Mouse (Mus musculus): ENCODE results near the gene BC024063. TPM values are rescaled to one million over a fixed set of nuclear protein-coding genes. Genes with fewer than 3 reads are reported as not detected.

The BC024063 gene
- total and polyA plus RNA-seq, 3 experiments = 2.6 to 9.6 (median 2.8) TPM

GRCm38 (mm10) chr10:82046603-82047002 is 36.5 kb upstream of the BC024063 start:
- Histone ChIP-seq H3K27me3 (replicated peaks) (no peaks in the 10 kb centered on the region), H3K4me3 (replicated peaks in 1 of 3; ENCODE audit: low read depth in 2 of 3, low read length in 2 of 3, poor library complexity in 1 of 3) (no peak overlapping the region), H3K79me2 (replicated peaks; ENCODE audit: control insufficient read depth, extremely low read depth, insufficient read depth, poor library complexity, severe bottlenecking) (peaks cover 12% of the 10 kb centered on the region; the same call in 1 of the 2 replicates), H3K36me3 (replicated peaks in 1 of 2; ENCODE audit: control insufficient read depth in 1 of 2, insufficient read depth in 1 of 2, low read length in 1 of 2) (peaks cover 0 to 3% of the 10 kb centered on the region in 2 experiments), H3K27ac (ENCODE audit: insufficient read depth, low read depth) (no peak overlapping the region), H3K4me2 (ENCODE audit: insufficient read depth, low read depth, poor library complexity, severe bottlenecking) (no peak overlapping the region), H3K9me3 (replicated peaks; ENCODE audit: low read length) (peaks cover 12% of the 10 kb centered on the region), H3K9ac (ENCODE audit: insufficient read depth, low read depth) (no peak overlapping the region), H3K4me1 (ENCODE audit: control insufficient read depth in 1 of 2, insufficient read depth in 2 of 2) (peaks cover 0 to 11% of the 10 kb centered on the region in 2 experiments; a peak in 2 of 4 replicates)
- TF ChIP-seq RAD21 (IDR thresholded peaks at IDR 0.05; ENCODE audit: low read depth, low read length) = peak; percentile 36
- TF ChIP-seq CTCF (conservative IDR thresholded peaks at IDR 0.05 in 1 of 2, IDR thresholded peaks at IDR 0.05 in 1 of 2; ENCODE audit: low read depth in 2 of 2, low read length in 2 of 2) = peak in 1 of 2 experiments; percentile 40; a peak in 2 of 4 replicates
- peak; percentile 32 for TF ChIP-seq SMC3 (IDR thresholded peaks at IDR 0.05; ENCODE audit: low read depth, low read length)
- no peak for TF ChIP-seq EP300 (IDR thresholded peaks at IDR 0.05; ENCODE audit: low read length)
- dilution Hi-C loops (cut with MboI; ENCODE audit: extremely low pct_ligation_motif_present, extremely low pct_unique_long_range_greater_than_20kb, low sequenced_read_pairs) = no loop called here
- peak; percentile 4 for DNase-seq (ENCODE audit: extremely low read depth)
- in situ Hi-C loops (cut with MboI; ENCODE audit: low pct_ligation_motif_present, low pct_unique_long_range_greater_than_20kb, low sequenced_read_pairs) = no loop called here

- Histone ChIP-seq H3K4me1 (ENCODE audit: control insufficient read depth in 1 of 2, insufficient read depth in 2 of 2) (peaks cover 0 to 11% of the 10 kb centered on the region in 2 experiments; a peak in 2 of 4 replicates), H3K36me3 (replicated peaks in 1 of 2; ENCODE audit: control insufficient read depth in 1 of 2, insufficient read depth in 1 of 2, low read length in 1 of 2) (peaks cover 0 to 15% of the 10 kb centered on the region in 2 experiments), H3K27ac (ENCODE audit: insufficient read depth, low read depth) (peak within 1 kb of the TSS; percentile 80), H3K4me2 (ENCODE audit: insufficient read depth, low read depth, poor library complexity, severe bottlenecking) (peak within 1 kb of the TSS; percentile 78), H3K9me3 (replicated peaks; ENCODE audit: low read length) (peaks cover 24% of the 10 kb centered on the region), H3K79me2 (replicated peaks; ENCODE audit: control insufficient read depth, extremely low read depth, insufficient read depth, poor library complexity, severe bottlenecking) (peaks cover 12% of the 10 kb centered on the region; the same call in 1 of the 2 replicates), H3K4me3 (replicated peaks in 1 of 3; ENCODE audit: low read depth in 2 of 3, low read length in 2 of 3, poor library complexity in 1 of 3) (peak within 1 kb of the TSS; percentile 63 to 77 (median 68)), H3K9ac (ENCODE audit: insufficient read depth, low read depth) (peak within 1 kb of the TSS; percentile 84), H3K27me3 (replicated peaks) (no peaks in the 10 kb centered on the region)
- dilution Hi-C loops (cut with MboI; ENCODE audit: extremely low pct_ligation_motif_present, extremely low pct_unique_long_range_greater_than_20kb, low sequenced_read_pairs) = no loop called here
- in situ Hi-C loops (cut with MboI; ENCODE audit: low pct_ligation_motif_present, low pct_unique_long_range_greater_than_20kb, low sequenced_read_pairs) = no loop called here
- DNase-seq (ENCODE audit: extremely low read depth) = peak; percentile 97
- TF ChIP-seq HCFC1 (IDR thresholded peaks at IDR 0.05; ENCODE audit: low read depth, low read length) (peak; percentile 71), SMC3 (IDR thresholded peaks at IDR 0.05; ENCODE audit: low read depth, low read length) (no peak), ZC3H11A (IDR thresholded peaks at IDR 0.05; ENCODE audit: low read depth, low read length) (no peak), TCF12 (IDR thresholded peaks at IDR 0.05; ENCODE audit: low read depth, low read length) (peak; percentile 77), PAX5 (IDR thresholded peaks at IDR 0.05; ENCODE audit: low read length) (no peak), JUN (IDR thresholded peaks at IDR 0.05; ENCODE audit: insufficient read depth, low read depth, low read length) (no peak), CTCF (conservative IDR thresholded peaks at IDR 0.05 in 1 of 2, IDR thresholded peaks at IDR 0.05 in 1 of 2; ENCODE audit: low read depth in 2 of 2, low read length in 2 of 2) (no peak), BHLHE40 (IDR thresholded peaks at IDR 0.05; ENCODE audit: low read depth, low read length) (no peak), NELFE (IDR thresholded peaks at IDR 0.05; ENCODE audit: low read depth, low read length) (peak; percentile 87), MEF2A (IDR thresholded peaks at IDR 0.05; ENCODE audit: borderline replicate concordance, low read depth, low read length) (0 out of 2 replicates have a peak, but pooled peaks have one; percentile 30), EP300 (IDR thresholded peaks at IDR 0.05; ENCODE audit: low read length) (no peak), MAX (IDR thresholded peaks at IDR 0.05; ENCODE audit: low read length) (peak; percentile 39; the same call in 1 of the 2 replicates), POLR2AphosphoS2 (IDR thresholded peaks at IDR 0.05; ENCODE audit: low read depth, low read length) (peak; percentile 91), POLR2A (IDR thresholded peaks at IDR 0.05; ENCODE audit: low read depth, low read length) (peak; percentile 94), SIN3A (IDR thresholded peaks at IDR 0.05; ENCODE audit: low read length) (peak; percentile 75), ELF1 (IDR thresholded peaks at IDR 0.05; ENCODE audit: low read depth, low read length) (peak; percentile 82), ZKSCAN1 (IDR thresholded peaks at IDR 0.05; ENCODE audit: borderline replicate concordance, low read depth, low read length) (no peak), TBP (conservative IDR thresholded peaks at IDR 0.05; ENCODE audit: low read depth, low read length) (peak; percentile 88), CHD2 (IDR thresholded peaks at IDR 0.05; ENCODE audit: low read length) (peak; percentile 61), E2F4 (IDR thresholded peaks at IDR 0.05; ENCODE audit: insufficient replicate concordance, low read depth, low read length) (no peak), MAFK (IDR thresholded peaks at IDR 0.05; ENCODE audit: insufficient replicate concordance, low read length) (no peak), UBTF (IDR thresholded peaks at IDR 0.05; ENCODE audit: low read depth, low read length) (no peak), USF2 (conservative IDR thresholded peaks at IDR 0.05; ENCODE audit: low read depth, low read length) (no peak), NRF1 (IDR thresholded peaks at IDR 0.05; ENCODE audit: low read depth, low read length) (peak; percentile 94), ETS1 (conservative IDR thresholded peaks at IDR 0.05; ENCODE audit: low read depth, low read length) (no peak; the same call in 1 of the 2 replicates), IRF4 (IDR thresholded peaks at IDR 0.05; ENCODE audit: low read depth, low read length) (peak; percentile 49), MYC (IDR thresholded peaks at IDR 0.05; ENCODE audit: low read depth, low read length) (peak; percentile 10; the same call in 1 of the 2 replicates), RCOR1 (conservative IDR thresholded peaks at IDR 0.05; ENCODE audit: low read depth, low read length) (no peak), ZMIZ1 (IDR thresholded peaks at IDR 0.05; ENCODE audit: low read depth, low read length) (no peak)
These were observed 35.3 kb upstream of the BC024063 start, which contains the start of gene Zfp873 for GRCm38 (mm10) chr10:82047597-82048459. Gene Zfp873 (plus strand): TSS chr10:82048123.

All from CH12.LX (cell line).